Mouse (Mus musculus): ENCODE measurements at regions not wholly inside any gene's neighbourhood (a gene's known extent, or its start where the extent isn't known, plus 50 kb on each side); places are given as distances from the start of the nearest gene placed in this dataset.

- H3K4me1 ChIP-seq (ENCODE audit: control insufficient read depth in 1 of 2, insufficient read depth in 2 of 2): peaks cover 0 to 15% of the 10 kb centered on the region in 2 experiments; a peak in 2 of 4 replicates
- no peak for DNase-seq (ENCODE audit: extremely low read depth)
Measured at GRCm38 (mm10) chr4:107747907-107748628, 54.0 kb upstream of the Lrp8 start.

GRCm38 (mm10) chr4:107749045-107749444 lies 53.0 kb upstream of the Lrp8 start:
- H3K79me2 ChIP-seq (replicated peaks; ENCODE audit: control insufficient read depth, extremely low read depth, insufficient read depth, poor library complexity, severe bottlenecking): no peaks in the 10 kb centered on the region
- in situ Hi-C loops (cut with MboI; ENCODE audit: low pct_ligation_motif_present, low pct_unique_long_range_greater_than_20kb, low sequenced_read_pairs): no loop called here
- no peaks in the 10 kb centered on the region for H3K36me3 ChIP-seq (replicated peaks in 1 of 2; ENCODE audit: control insufficient read depth in 1 of 2, insufficient read depth in 1 of 2, low read length in 1 of 2)
- H3K4me3 ChIP-seq (replicated peaks in 1 of 3; ENCODE audit: low read depth in 2 of 3, low read length in 2 of 3, poor library complexity in 1 of 3): no peak overlapping the region
- dilution Hi-C loops (cut with MboI; ENCODE audit: extremely low pct_ligation_motif_present, extremely low pct_unique_long_range_greater_than_20kb, low sequenced_read_pairs): no loop called here
- H3K4me2 ChIP-seq (ENCODE audit: insufficient read depth, low read depth, poor library complexity, severe bottlenecking): no peak overlapping the region
- H3K27me3 ChIP-seq (replicated peaks): no peaks in the 10 kb centered on the region
- no peaks in the 10 kb centered on the region for H3K9me3 ChIP-seq (replicated peaks; ENCODE audit: low read length)
- TF ChIP-seq MYC (IDR thresholded peaks at IDR 0.05; ENCODE audit: low read depth, low read length) (no peak), BHLHE40 (IDR thresholded peaks at IDR 0.05; ENCODE audit: low read depth, low read length) (no peak)
- no peak for DNase-seq (ENCODE audit: extremely low read depth)
- no peak overlapping the region for H3K9ac ChIP-seq (ENCODE audit: insufficient read depth, low read depth)
- H3K4me1 ChIP-seq (ENCODE audit: control insufficient read depth in 1 of 2, insufficient read depth in 2 of 2): peaks cover 0 to 15% of the 10 kb centered on the region in 2 experiments; a peak in 2 of 4 replicates
- no peak overlapping the region for H3K27ac ChIP-seq (ENCODE audit: insufficient read depth, low read depth)

More at GRCm38 (mm10) chr4:107747907-107748628, 54.0 kb upstream of the Lrp8 start:
- Histone ChIP-seq H3K27me3 (replicated peaks) (peaks cover 1% of the 10 kb centered on the region), H3K9me3 (replicated peaks; ENCODE audit: low read length) (no peaks in the 10 kb centered on the region), H3K4me3 (replicated peaks in 1 of 3; ENCODE audit: low read depth in 2 of 3, low read length in 2 of 3, poor library complexity in 1 of 3) (no peak overlapping the region), H3K36me3 (replicated peaks in 1 of 2; ENCODE audit: control insufficient read depth in 1 of 2, insufficient read depth in 1 of 2, low read length in 1 of 2) (no peaks in the 10 kb centered on the region), H3K9ac (ENCODE audit: insufficient read depth, low read depth) (no peak overlapping the region), H3K4me2 (ENCODE audit: insufficient read depth, low read depth, poor library complexity, severe bottlenecking) (no peak overlapping the region), H3K79me2 (replicated peaks; ENCODE audit: control insufficient read depth, extremely low read depth, insufficient read depth, poor library complexity, severe bottlenecking) (no peaks in the 10 kb centered on the region), H3K27ac (ENCODE audit: insufficient read depth, low read depth) (no peak overlapping the region)
- in situ Hi-C loops (cut with MboI; ENCODE audit: low pct_ligation_motif_present, low pct_unique_long_range_greater_than_20kb, low sequenced_read_pairs): no loop called here
- dilution Hi-C loops (cut with MboI; ENCODE audit: extremely low pct_ligation_motif_present, extremely low pct_unique_long_range_greater_than_20kb, low sequenced_read_pairs): no loop called here
- TF ChIP-seq TCF12 (IDR thresholded peaks at IDR 0.05; ENCODE audit: low read depth, low read length) (no peak), HCFC1 (IDR thresholded peaks at IDR 0.05; ENCODE audit: low read depth, low read length) (no peak), KAT2A (IDR thresholded peaks at IDR 0.05; ENCODE audit: insufficient replicate concordance, low read length) (no peak), PAX5 (IDR thresholded peaks at IDR 0.05; ENCODE audit: low read length) (no peak), SIN3A (IDR thresholded peaks at IDR 0.05; ENCODE audit: low read length) (no peak), CHD2 (IDR thresholded peaks at IDR 0.05; ENCODE audit: low read length) (no peak), ETS1 (conservative IDR thresholded peaks at IDR 0.05; ENCODE audit: low read depth, low read length) (no peak), NRF1 (IDR thresholded peaks at IDR 0.05; ENCODE audit: low read depth, low read length) (no peak), NELFE (IDR thresholded peaks at IDR 0.05; ENCODE audit: low read depth, low read length) (no peak), IRF4 (IDR thresholded peaks at IDR 0.05; ENCODE audit: low read depth, low read length) (no peak), RCOR1 (conservative IDR thresholded peaks at IDR 0.05; ENCODE audit: low read depth, low read length) (no peak), BHLHE40 (IDR thresholded peaks at IDR 0.05; ENCODE audit: low read depth, low read length) (no peak), SMC3 (IDR thresholded peaks at IDR 0.05; ENCODE audit: low read depth, low read length) (no peak), TBP (conservative IDR thresholded peaks at IDR 0.05; ENCODE audit: low read depth, low read length) (no peak), USF2 (conservative IDR thresholded peaks at IDR 0.05; ENCODE audit: low read depth, low read length) (no peak), E2F4 (IDR thresholded peaks at IDR 0.05; ENCODE audit: insufficient replicate concordance, low read depth, low read length) (no peak), POLR2AphosphoS2 (IDR thresholded peaks at IDR 0.05; ENCODE audit: low read depth, low read length) (no peak), ELF1 (IDR thresholded peaks at IDR 0.05; ENCODE audit: low read depth, low read length) (no peak), MXI1 (IDR thresholded peaks at IDR 0.05; ENCODE audit: low read depth, low read length) (no peak), ZNF384 (IDR thresholded peaks at IDR 0.05; ENCODE audit: low read depth, low read length) (no peak)

Measured in CH12.LX (cell line).